Mouse (Mus musculus): Measurements from ENCODE around the gene Abcg1. TPM values are rescaled to one million over a fixed set of nuclear protein-coding genes. Genes with fewer than 3 reads are reported as not detected.

Abcg1 gene
- polyA plus RNA-seq, 1 experiment from 2014 or later, result 8.6 TPM

GRCm38 (mm10) chr17:31028821-31029370, 28.6 kb upstream of the Abcg1 start:
- Histone ChIP-seq H3K9me3 (peaks cover 4% of the 10 kb centered on the region; the same call in 1 of the 2 replicates), H3K4me2 (no peak overlapping the region), H3K36me3 (no peaks in the 10 kb centered on the region), H3K27me3 (no peaks in the 10 kb centered on the region), H3K9ac (no peak overlapping the region), H3K4me3 (no peak overlapping the region), H3K27ac (no peak overlapping the region), H3K4me1 (0 out of 2 replicates have a peak, but pooled peaks cover 2% of the 10 kb centered on the region)
- no peak for ATAC-seq (ENCODE audit: insufficient number of reproducible peaks, low FRiP score, low TSS enrichment, low read depth)
- 65% methylated on average over 9 of the region's 9 CpGs for WGBS

GRCm38 (mm10) chr17:31029407-31029806, 28.1 kb upstream of the Abcg1 start:
- Histone ChIP-seq H3K4me2 (no peak overlapping the region), H3K4me3 (no peak overlapping the region), H3K27ac (no peak overlapping the region), H3K4me1 (0 out of 2 replicates have a peak, but pooled peaks cover 4% of the 10 kb centered on the region), H3K36me3 (no peaks in the 10 kb centered on the region), H3K27me3 (no peaks in the 10 kb centered on the region), H3K9me3 (peaks cover 4% of the 10 kb centered on the region; the same call in 1 of the 2 replicates), H3K9ac (no peak overlapping the region)
- no peak for ATAC-seq (ENCODE audit: insufficient number of reproducible peaks, low FRiP score, low TSS enrichment, low read depth)
- WGBS, result 82% methylated on average over 4 of the region's 4 CpGs

- H3K9me3 ChIP-seq, result peaks cover 4% of the 10 kb centered on the region; the same call in 1 of the 2 replicates
- peaks cover 7% of the 10 kb centered on the region; the same call in 1 of the 2 replicates for H3K4me1 ChIP-seq
- no peaks in the 10 kb centered on the region for H3K36me3 ChIP-seq
- no peak overlapping the region for H3K4me3 ChIP-seq
- no peak overlapping the region for H3K9ac ChIP-seq
- WGBS, result 83% methylated on average over 4 of the region's 4 CpGs
- H3K27ac ChIP-seq, result no peak overlapping the region
- H3K27me3 ChIP-seq, result no peaks in the 10 kb centered on the region
- no peak overlapping the region for H3K4me2 ChIP-seq
- no peak for ATAC-seq (ENCODE audit: insufficient number of reproducible peaks, low FRiP score, low TSS enrichment, low read depth)
These were observed 25.1 kb upstream of the Abcg1 start for GRCm38 (mm10) chr17:31032341-31032740.

- no peaks in the 10 kb centered on the region for H3K27me3 ChIP-seq
- no peak overlapping the region for H3K4me2 ChIP-seq
- H3K9ac ChIP-seq, result no peak overlapping the region
- no peak overlapping the region for H3K27ac ChIP-seq
- peaks cover 7% of the 10 kb centered on the region; the same call in 1 of the 2 replicates for H3K4me1 ChIP-seq
- ATAC-seq (ENCODE audit: insufficient number of reproducible peaks, low FRiP score, low TSS enrichment, low read depth), result no peak
- no peaks in the 10 kb centered on the region for H3K36me3 ChIP-seq
- H3K9me3 ChIP-seq, result peaks cover 4% of the 10 kb centered on the region; the same call in 1 of the 2 replicates
- 59% methylated on average over 2 of the region's 2 CpGs for WGBS
- no peak overlapping the region for H3K4me3 ChIP-seq
These were observed 24.2 kb upstream of the Abcg1 start for GRCm38 (mm10) chr17:31033251-31033650.

GRCm38 (mm10) chr17:31034165-31034564, 23.3 kb upstream of the Abcg1 start:
- H3K9me3 ChIP-seq, result peaks cover 4% of the 10 kb centered on the region; the same call in 1 of the 2 replicates
- H3K36me3 ChIP-seq, result no peaks in the 10 kb centered on the region
- no peak overlapping the region for H3K4me2 ChIP-seq
- H3K9ac ChIP-seq, result no peak overlapping the region
- H3K4me1 ChIP-seq, result peaks cover 7% of the 10 kb centered on the region; the same call in 1 of the 2 replicates
- no peak for ATAC-seq (ENCODE audit: insufficient number of reproducible peaks, low FRiP score, low TSS enrichment, low read depth)
- WGBS, result 59% methylated on average over 5 of the region's 5 CpGs
- H3K27me3 ChIP-seq, result no peaks in the 10 kb centered on the region
- H3K27ac ChIP-seq, result no peak overlapping the region
- no peak overlapping the region for H3K4me3 ChIP-seq

GRCm38 (mm10) chr17:31034674-31035356, 22.7 kb upstream of the Abcg1 start:
- 73% methylated on average over 9 of the region's 9 CpGs for WGBS
- ATAC-seq (ENCODE audit: insufficient number of reproducible peaks, low FRiP score, low TSS enrichment, low read depth), result no peak
- peaks cover 7% of the 10 kb centered on the region; the same call in 1 of the 2 replicates for H3K4me1 ChIP-seq

GRCm38 (mm10) chr17:31036168-31036876, 21.2 kb upstream of the Abcg1 start:
- Histone ChIP-seq H3K4me1 (peaks cover 7% of the 10 kb centered on the region; the same call in 1 of the 2 replicates), H3K36me3 (no peaks in the 10 kb centered on the region), H3K9ac (no peak overlapping the region), H3K4me2 (no peak overlapping the region), H3K27me3 (no peaks in the 10 kb centered on the region), H3K27ac (no peak overlapping the region), H3K9me3 (peaks cover 4% of the 10 kb centered on the region; the same call in 1 of the 2 replicates), H3K4me3 (no peak overlapping the region)
- WGBS, result 74% methylated on average over 22 of the region's 22 CpGs
- no peak for ATAC-seq (ENCODE audit: insufficient number of reproducible peaks, low FRiP score, low TSS enrichment, low read depth)

More at GRCm38 (mm10) chr17:31034674-31035356, 22.7 kb upstream of the Abcg1 start:
- Histone ChIP-seq H3K9ac (no peak overlapping the region), H3K27ac (no peak overlapping the region), H3K36me3 (no peaks in the 10 kb centered on the region), H3K4me3 (no peak overlapping the region), H3K27me3 (no peaks in the 10 kb centered on the region), H3K4me2 (no peak overlapping the region), H3K9me3 (peaks cover 4% of the 10 kb centered on the region; the same call in 1 of the 2 replicates)

GRCm38 (mm10) chr17:31037331-31037730, 20.1 kb upstream of the Abcg1 start:
- no peaks in the 10 kb centered on the region for H3K36me3 ChIP-seq
- no peaks in the 10 kb centered on the region for H3K9me3 ChIP-seq
- no peak overlapping the region for H3K4me3 ChIP-seq
- H3K4me2 ChIP-seq, result no peak overlapping the region
- H3K27me3 ChIP-seq, result no peaks in the 10 kb centered on the region
- no peak overlapping the region for H3K9ac ChIP-seq
- no peak overlapping the region for H3K27ac ChIP-seq
- no peak for ATAC-seq (ENCODE audit: insufficient number of reproducible peaks, low FRiP score, low TSS enrichment, low read depth)
- WGBS, result 43% methylated on average over 8 of the region's 8 CpGs
- H3K4me1 ChIP-seq, result peaks cover 7% of the 10 kb centered on the region; the same call in 1 of the 2 replicates

GRCm38 (mm10) chr17:31038381-31038780, 19.1 kb upstream of the Abcg1 start:
- H3K4me2 ChIP-seq, result no peak overlapping the region
- WGBS, result 72% methylated on average over 4 of the region's 4 CpGs
- no peak overlapping the region for H3K4me3 ChIP-seq
- no peak for ATAC-seq (ENCODE audit: insufficient number of reproducible peaks, low FRiP score, low TSS enrichment, low read depth)
- no peak overlapping the region for H3K27ac ChIP-seq
- H3K36me3 ChIP-seq, result no peaks in the 10 kb centered on the region
- H3K9ac ChIP-seq, result no peak overlapping the region
- peaks cover 7% of the 10 kb centered on the region; the same call in 1 of the 2 replicates for H3K4me1 ChIP-seq
- no peaks in the 10 kb centered on the region for H3K9me3 ChIP-seq
- no peaks in the 10 kb centered on the region for H3K27me3 ChIP-seq

- peaks cover 2% of the 10 kb centered on the region; the same call in 1 of the 2 replicates for H3K4me1 ChIP-seq
- no peak overlapping the region for H3K4me2 ChIP-seq
- no peaks in the 10 kb centered on the region for H3K36me3 ChIP-seq
- H3K27me3 ChIP-seq, result no peaks in the 10 kb centered on the region
- H3K4me3 ChIP-seq, result no peak overlapping the region
- H3K9me3 ChIP-seq, result no peaks in the 10 kb centered on the region
- no peak overlapping the region for H3K27ac ChIP-seq
- no peak for ATAC-seq (ENCODE audit: insufficient number of reproducible peaks, low FRiP score, low TSS enrichment, low read depth)
- no peak overlapping the region for H3K9ac ChIP-seq
- 50% methylated on average over 7 of the region's 7 CpGs for WGBS
These were observed 17.8 kb upstream of the Abcg1 start for GRCm38 (mm10) chr17:31039626-31040025.

- H3K36me3 ChIP-seq, result no peaks in the 10 kb centered on the region
- ATAC-seq (ENCODE audit: insufficient number of reproducible peaks, low FRiP score, low TSS enrichment, low read depth), result no peak
- H3K27me3 ChIP-seq, result no peaks in the 10 kb centered on the region
- WGBS, result 70% methylated on average over 7 of the region's 7 CpGs
- H3K4me3 ChIP-seq, result no peak overlapping the region
- no peaks in the 10 kb centered on the region for H3K9me3 ChIP-seq
- H3K9ac ChIP-seq, result no peak overlapping the region
- H3K27ac ChIP-seq, result no peak overlapping the region
- no peak overlapping the region for H3K4me2 ChIP-seq
- H3K4me1 ChIP-seq, result no peaks in the 10 kb centered on the region
These were observed 17.1 kb upstream of the Abcg1 start for GRCm38 (mm10) chr17:31040421-31040820.

GRCm38 (mm10) chr17:31042751-31043150, 14.7 kb upstream of the Abcg1 start:
- Histone ChIP-seq H3K4me2 (no peak overlapping the region), H3K4me3 (no peak overlapping the region), H3K9ac (no peak overlapping the region), H3K9me3 (no peaks in the 10 kb centered on the region), H3K4me1 (no peaks in the 10 kb centered on the region), H3K36me3 (no peaks in the 10 kb centered on the region), H3K27me3 (no peaks in the 10 kb centered on the region), H3K27ac (no peak overlapping the region)
- WGBS, result 56% methylated on average over 2 of the region's 2 CpGs
- ATAC-seq (ENCODE audit: insufficient number of reproducible peaks, low FRiP score, low TSS enrichment, low read depth), result no peak
